Mouse (Mus musculus): ENCODE results near the gene B3gnt9. TPM values are rescaled to one million over a fixed set of nuclear protein-coding genes. Genes with fewer than 3 reads are reported as not detected.

B3gnt9 gene
- total and polyA plus RNA-seq, 3 experiments: 0.57 to 4.1 (median 0.66) TPM

DNA sequence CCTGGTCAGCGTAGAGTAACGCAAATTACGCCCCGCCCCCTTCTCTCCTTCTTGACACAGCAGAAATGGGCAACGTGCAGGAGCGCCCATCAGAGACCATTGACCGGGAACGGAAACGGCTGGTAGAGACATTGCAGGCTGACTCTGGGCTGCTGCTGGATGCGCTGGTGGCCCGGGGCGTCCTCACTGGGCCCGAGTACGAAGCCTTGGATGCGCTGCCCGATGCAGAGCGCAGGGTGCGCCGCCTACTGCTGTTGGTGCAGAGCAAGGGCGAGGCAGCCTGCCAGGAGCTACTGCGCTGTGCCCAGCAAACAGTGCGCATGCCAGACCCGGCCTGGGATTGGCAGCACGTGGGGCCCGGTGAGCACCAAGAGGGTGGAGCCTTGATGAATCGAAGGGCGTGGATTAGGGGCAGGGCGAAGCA lies 24.0 kb upstream of the B3gnt9 start:
- Histone ChIP-seq H3K27me3 (replicated peaks) (no peaks in the 10 kb centered on the region), H3K4me2 (ENCODE audit: insufficient read depth, low read depth, poor library complexity, severe bottlenecking) (no peak overlapping the region), H3K9me3 (replicated peaks; ENCODE audit: low read length) (no peaks in the 10 kb centered on the region), H3K4me1 (ENCODE audit: control insufficient read depth in 1 of 2, insufficient read depth in 2 of 2) (peaks cover 0 to 2% of the 10 kb centered on the region in 2 experiments; a peak in 1 of 4 replicates), H3K27ac (ENCODE audit: insufficient read depth, low read depth) (no peak overlapping the region), H3K36me3 (replicated peaks in 1 of 2; ENCODE audit: control insufficient read depth in 1 of 2, insufficient read depth in 1 of 2, low read length in 1 of 2) (peaks cover 7 to 54% of the 10 kb centered on the region in 2 experiments), H3K9ac (ENCODE audit: insufficient read depth, low read depth) (no peak overlapping the region), H3K4me3 (replicated peaks in 1 of 3; ENCODE audit: low read depth in 2 of 3, low read length in 2 of 3, poor library complexity in 1 of 3) (no peak overlapping the region), H3K79me2 (replicated peaks; ENCODE audit: control insufficient read depth, extremely low read depth, insufficient read depth, poor library complexity, severe bottlenecking) (no peaks in the 10 kb centered on the region)
- no peak for DNase-seq (ENCODE audit: extremely low read depth)
- dilution Hi-C loops (cut with MboI; ENCODE audit: extremely low pct_ligation_motif_present, extremely low pct_unique_long_range_greater_than_20kb, low sequenced_read_pairs): no loop called here
- in situ Hi-C loops (cut with MboI; ENCODE audit: low pct_ligation_motif_present, low pct_unique_long_range_greater_than_20kb, low sequenced_read_pairs): no loop called here
- TF ChIP-seq TCF12 (IDR thresholded peaks at IDR 0.05; ENCODE audit: low read depth, low read length) (no peak), ELF1 (IDR thresholded peaks at IDR 0.05; ENCODE audit: low read depth, low read length) (no peak), POLR2A (IDR thresholded peaks at IDR 0.05; ENCODE audit: low read depth, low read length) (no peak), SIN3A (IDR thresholded peaks at IDR 0.05; ENCODE audit: low read length) (no peak), UBTF (IDR thresholded peaks at IDR 0.05; ENCODE audit: low read depth, low read length) (no peak), EP300 (IDR thresholded peaks at IDR 0.05; ENCODE audit: low read length) (no peak), POLR2AphosphoS2 (IDR thresholded peaks at IDR 0.05; ENCODE audit: low read depth, low read length) (no peak), ZC3H11A (IDR thresholded peaks at IDR 0.05; ENCODE audit: low read depth, low read length) (no peak), ETS1 (conservative IDR thresholded peaks at IDR 0.05; ENCODE audit: low read depth, low read length) (no peak), ZMIZ1 (IDR thresholded peaks at IDR 0.05; ENCODE audit: low read depth, low read length) (no peak), MAX (IDR thresholded peaks at IDR 0.05; ENCODE audit: low read length) (no peak), CHD2 (IDR thresholded peaks at IDR 0.05; ENCODE audit: low read length) (no peak), JUN (IDR thresholded peaks at IDR 0.05; ENCODE audit: insufficient read depth, low read depth, low read length) (no peak), E2F4 (IDR thresholded peaks at IDR 0.05; ENCODE audit: insufficient replicate concordance, low read depth, low read length) (no peak), JUND (conservative IDR thresholded peaks at IDR 0.05; ENCODE audit: low read depth, low read length) (no peak), ZKSCAN1 (IDR thresholded peaks at IDR 0.05; ENCODE audit: borderline replicate concordance, low read depth, low read length) (no peak)

DNA sequence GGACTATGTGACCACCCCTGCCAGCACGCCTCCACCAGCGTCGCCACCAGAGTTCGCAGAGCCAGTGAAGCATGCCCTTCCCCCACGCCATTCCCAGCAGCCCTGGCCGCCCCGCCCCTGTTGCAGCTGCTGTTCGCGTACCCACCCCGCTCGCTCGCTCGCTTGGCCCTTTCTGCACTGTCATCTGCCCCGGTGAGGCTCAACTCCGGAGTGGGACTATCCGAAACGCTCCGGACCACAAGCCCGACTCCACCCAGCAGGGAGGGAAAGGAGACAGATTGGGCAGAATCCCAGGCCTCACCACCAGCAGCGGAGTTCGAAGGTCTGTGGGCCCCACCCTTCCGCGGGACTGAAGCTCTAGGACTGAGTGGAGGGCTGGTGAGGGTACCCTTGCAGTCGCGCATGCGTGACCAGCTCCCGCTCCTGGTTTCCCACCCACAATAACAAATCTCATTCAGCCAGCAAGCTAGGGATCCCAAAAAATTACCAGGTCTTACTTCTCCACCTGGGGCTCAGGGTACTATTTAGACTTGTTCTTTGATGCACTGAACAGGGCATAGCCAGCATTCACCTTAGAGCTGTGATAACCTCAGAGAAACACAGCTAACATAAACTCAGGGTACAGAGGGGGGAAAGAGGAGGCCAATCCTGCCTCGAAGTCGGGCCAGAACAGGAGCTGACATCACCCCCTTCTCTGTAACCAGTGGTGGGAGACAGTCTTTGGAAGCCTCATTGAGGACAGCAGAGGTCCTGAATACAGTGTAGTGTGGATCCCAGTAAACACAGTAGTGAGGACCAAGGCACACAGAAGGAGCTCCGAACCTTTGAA lies 21.6 kb upstream of the B3gnt9 start:
- in situ Hi-C loops (cut with MboI; ENCODE audit: low pct_ligation_motif_present, low pct_unique_long_range_greater_than_20kb, low sequenced_read_pairs) (no loop called here), dilution Hi-C loops (cut with MboI; ENCODE audit: extremely low pct_ligation_motif_present, extremely low pct_unique_long_range_greater_than_20kb, low sequenced_read_pairs) (no loop called here)
- no peak overlapping the region for H3K9ac ChIP-seq (ENCODE audit: insufficient read depth, low read depth)
- TF ChIP-seq NELFE (IDR thresholded peaks at IDR 0.05; ENCODE audit: low read depth, low read length): no peak
- peaks cover 0 to 2% of the 10 kb centered on the region in 2 experiments; a peak in 1 of 4 replicates for H3K4me1 ChIP-seq (ENCODE audit: control insufficient read depth in 1 of 2, insufficient read depth in 2 of 2)
- H3K79me2 ChIP-seq (replicated peaks; ENCODE audit: control insufficient read depth, extremely low read depth, insufficient read depth, poor library complexity, severe bottlenecking): no peaks in the 10 kb centered on the region
- no peak overlapping the region for H3K4me2 ChIP-seq (ENCODE audit: insufficient read depth, low read depth, poor library complexity, severe bottlenecking)
- no peak overlapping the region for H3K27ac ChIP-seq (ENCODE audit: insufficient read depth, low read depth)
- peaks cover 0 to 31% of the 10 kb centered on the region in 2 experiments for H3K36me3 ChIP-seq (replicated peaks in 1 of 2; ENCODE audit: control insufficient read depth in 1 of 2, insufficient read depth in 1 of 2, low read length in 1 of 2)
- no peak overlapping the region for H3K4me3 ChIP-seq (replicated peaks in 1 of 3; ENCODE audit: low read depth in 2 of 3, low read length in 2 of 3, poor library complexity in 1 of 3)
- no peak for DNase-seq (ENCODE audit: extremely low read depth)
- no peaks in the 10 kb centered on the region for H3K9me3 ChIP-seq (replicated peaks; ENCODE audit: low read length)
- no peaks in the 10 kb centered on the region for H3K27me3 ChIP-seq (replicated peaks)
